Mouse (Mus musculus) mouse trophoblast stem cell (cell line): Measurements from ENCODE around the gene Bri3.

Experiments
- in situ Hi-C, 2 experiments: fragments of 300-500 bp; cut with MseI, MboI; formaldehyde crosslinking; loops; 2 replicates in 1 of 2; 3 replicates in 1 of 2; pipeline ENCODE4 v1.15.1; 2025

Bri3 gene

GRCm38 (mm10) chr5:144418456-144418855, 174.2 kb downstream of the Bri3 start:
- in situ Hi-C loops: no loop called here

GRCm38 (mm10) chr5:144420001-144420400, 175.8 kb downstream of the Bri3 start:
- in situ Hi-C loops: no loop called here

- in situ Hi-C loops: no loop called here
Measured at GRCm38 (mm10) chr5:144426697-144427096, 182.5 kb downstream of the Bri3 start.

GRCm38 (mm10) chr5:144427861-144428260, 183.6 kb downstream of the Bri3 start:
- in situ Hi-C loops: no loop called here

DNA sequence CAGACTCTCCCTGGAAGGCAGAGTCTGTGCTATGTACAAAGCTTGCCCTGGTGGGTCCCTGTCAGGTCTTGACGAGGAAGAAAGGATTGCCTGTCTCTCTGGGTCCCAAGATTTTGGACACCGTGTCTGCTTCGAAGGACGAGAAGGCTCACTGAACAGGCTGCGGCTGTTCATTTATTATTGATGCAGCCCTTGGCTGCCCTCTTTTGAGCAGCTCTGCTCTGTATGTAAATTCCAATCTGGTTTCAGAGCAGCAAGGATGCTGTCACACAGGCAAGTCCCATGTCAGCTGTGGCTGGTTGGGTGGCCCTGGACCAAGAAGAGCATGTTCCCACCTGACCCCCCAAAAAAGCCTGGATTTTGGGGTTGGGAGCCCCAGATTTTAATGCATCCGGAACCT, 187.2 kb downstream of the Bri3 start:
- in situ Hi-C loops: no loop called here

DNA sequence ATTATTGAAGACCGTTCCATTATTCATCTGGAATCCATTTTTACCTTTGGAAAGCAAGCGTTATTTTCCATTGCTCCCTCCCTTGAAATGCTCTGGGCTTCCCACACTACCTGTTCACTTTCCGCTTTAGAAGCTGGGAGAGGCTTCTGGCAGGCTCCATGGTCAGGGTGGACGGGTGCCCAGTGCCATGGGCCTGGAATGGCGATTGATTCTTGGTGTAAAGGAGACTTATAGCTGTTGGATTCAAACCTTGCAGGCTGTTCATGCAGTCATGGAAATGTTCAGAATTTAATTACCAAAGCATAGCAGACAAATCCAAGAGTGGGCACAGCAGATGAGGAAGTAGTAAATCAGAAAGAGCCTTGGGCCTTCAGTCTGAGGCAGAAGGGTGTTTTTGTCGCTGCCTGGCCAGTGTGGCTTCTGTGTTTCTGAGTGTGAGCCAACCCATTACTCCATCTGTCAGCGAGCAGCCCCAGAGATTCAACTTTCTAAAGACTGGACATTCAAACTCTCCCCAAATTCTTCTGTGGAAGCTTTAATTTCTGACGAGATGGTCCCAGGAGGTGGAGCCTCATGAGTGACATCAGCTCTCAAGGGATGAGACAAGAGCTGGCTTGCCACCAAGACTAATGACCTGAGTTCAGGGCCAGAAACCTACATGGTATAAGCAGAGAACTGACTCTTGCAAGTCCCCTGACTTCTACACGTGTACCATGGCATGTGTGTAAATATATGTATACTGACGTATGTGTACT, 195.2 kb downstream of the Bri3 start:
- in situ Hi-C loops: no loop called here

GRCm38 (mm10) chr5:144441831-144442271, 197.6 kb downstream of the Bri3 start:
- in situ Hi-C loops: no loop called here

- in situ Hi-C loops: no loop called here
Measured at GRCm38 (mm10) chr5:144446475-144447225, 202.4 kb downstream of the Bri3 start.

DNA sequence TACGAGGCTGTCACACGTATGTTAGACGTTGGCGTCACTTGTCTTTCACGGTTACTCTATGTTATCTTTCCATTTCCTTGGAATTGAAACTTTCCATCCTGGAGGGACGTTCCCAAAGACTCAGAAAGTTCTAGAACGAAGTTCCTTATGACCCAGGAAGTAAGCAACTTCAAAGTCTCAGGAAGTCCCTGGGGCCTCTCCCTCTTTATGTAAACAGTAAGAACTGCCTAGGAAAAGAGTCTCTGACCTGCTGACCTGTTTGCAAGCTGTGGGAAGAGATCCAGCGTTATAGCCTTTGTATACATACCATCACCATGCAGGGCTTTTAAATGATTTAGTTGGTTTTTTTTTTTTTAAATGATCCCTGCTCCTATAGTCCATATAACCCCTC, 203.0 kb downstream of the Bri3 start:
- in situ Hi-C loops: no loop called here

GRCm38 (mm10) chr5:144447975-144448374, 203.7 kb downstream of the Bri3 start:
- in situ Hi-C loops: no loop called here

- in situ Hi-C loops: no loop called here
Measured at GRCm38 (mm10) chr5:144452776-144453455, 208.7 kb downstream of the Bri3 start.

DNA sequence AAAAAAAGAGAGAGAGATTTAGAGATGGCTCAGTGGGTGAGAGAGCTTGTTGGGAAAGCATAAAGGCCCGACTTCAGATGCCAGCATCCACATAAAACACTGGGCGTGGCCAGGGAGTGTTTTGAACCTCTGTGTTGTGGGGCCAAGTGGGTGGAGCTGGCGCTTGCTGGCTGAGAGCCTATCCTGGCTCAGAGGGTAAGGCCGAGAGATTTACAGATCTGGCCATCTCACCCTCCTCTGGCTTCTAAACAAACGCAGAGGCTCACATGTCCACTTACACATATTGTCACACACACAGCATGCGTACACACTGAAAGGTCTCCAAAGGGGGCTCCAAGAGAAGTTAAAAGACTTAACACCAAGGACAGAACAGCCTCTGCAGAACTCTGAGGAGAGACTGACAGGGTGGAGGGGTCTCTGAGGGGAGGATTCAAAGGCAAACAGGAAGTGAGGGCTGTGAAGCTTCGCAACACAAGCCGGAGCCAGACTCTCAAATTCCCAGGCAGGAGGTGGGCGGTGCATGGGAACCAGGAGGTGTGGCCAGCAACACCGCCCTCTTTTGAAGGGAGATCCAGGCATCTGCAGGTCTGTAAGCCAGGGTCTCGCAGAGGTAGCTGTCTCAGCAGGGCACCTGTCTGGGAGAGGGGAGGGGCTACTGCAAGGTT, 213.5 kb downstream of the Bri3 start:
- in situ Hi-C loops: no loop called here

DNA sequence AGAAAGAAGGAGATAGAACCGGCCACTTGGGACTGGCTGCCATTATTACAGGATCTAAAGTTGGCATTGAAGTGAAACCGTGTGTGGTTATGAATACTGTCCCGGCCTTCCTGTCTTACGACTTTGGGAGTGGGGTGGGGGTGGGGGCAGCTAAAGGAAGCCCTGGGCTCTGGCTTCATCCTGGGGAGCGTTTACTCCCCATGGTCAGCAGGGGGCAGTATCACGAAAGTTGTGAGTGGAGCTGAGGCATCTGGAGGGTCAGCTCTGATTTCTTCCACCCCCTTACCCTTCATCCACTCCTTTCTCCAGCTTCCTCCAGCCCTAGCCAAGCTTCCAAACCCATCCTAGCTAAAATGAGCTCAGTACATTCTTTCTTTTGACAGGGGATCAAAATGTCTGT, 222.8 kb downstream of the Bri3 start:
- in situ Hi-C loops: no loop called here

DNA sequence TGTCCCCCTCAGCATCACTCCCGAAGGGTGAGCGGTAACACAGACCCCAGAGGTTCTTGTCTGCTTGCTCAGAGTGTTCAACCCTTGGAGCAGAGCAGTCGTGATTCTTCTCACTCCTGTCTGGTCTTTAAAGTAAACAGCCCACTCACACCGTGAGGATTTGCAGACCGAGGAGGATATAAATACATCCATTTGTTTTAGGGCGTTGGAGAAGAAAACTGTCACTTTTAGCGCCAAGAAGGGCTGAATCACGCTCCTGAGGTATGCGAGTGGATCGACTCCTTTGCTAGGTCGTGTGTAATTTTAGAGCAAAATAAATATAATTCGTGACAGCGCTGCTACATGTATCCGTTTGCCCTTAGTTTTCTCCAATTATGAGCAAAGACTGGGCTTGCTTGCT, 228.8 kb downstream of the Bri3 start:
- in situ Hi-C loops: no loop called here

DNA sequence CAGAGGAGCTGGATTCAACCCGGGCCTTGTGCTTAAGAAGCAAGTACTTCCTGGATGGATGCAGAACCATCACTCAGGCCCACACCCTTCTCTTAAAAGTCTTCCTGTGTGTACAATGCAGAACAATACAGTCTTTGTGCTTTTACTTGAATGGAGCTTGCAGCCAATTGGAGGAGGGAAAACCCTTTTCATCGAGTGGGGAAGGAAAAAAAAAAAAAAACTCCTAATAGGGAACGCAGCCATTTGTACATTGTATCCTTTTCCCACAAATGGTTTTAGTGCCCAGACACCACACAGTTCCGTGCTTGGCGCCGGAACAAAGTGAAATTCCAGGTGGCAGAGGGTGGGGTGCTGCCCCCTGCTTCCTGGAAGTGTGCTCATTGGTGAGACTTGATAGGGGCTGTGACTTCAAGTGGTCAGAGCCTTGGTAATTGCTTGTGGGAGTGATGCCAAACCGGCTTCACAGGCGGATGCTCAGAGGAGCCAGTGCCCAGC, 235.5 kb downstream of the Bri3 start:
- in situ Hi-C loops: no loop called here

DNA sequence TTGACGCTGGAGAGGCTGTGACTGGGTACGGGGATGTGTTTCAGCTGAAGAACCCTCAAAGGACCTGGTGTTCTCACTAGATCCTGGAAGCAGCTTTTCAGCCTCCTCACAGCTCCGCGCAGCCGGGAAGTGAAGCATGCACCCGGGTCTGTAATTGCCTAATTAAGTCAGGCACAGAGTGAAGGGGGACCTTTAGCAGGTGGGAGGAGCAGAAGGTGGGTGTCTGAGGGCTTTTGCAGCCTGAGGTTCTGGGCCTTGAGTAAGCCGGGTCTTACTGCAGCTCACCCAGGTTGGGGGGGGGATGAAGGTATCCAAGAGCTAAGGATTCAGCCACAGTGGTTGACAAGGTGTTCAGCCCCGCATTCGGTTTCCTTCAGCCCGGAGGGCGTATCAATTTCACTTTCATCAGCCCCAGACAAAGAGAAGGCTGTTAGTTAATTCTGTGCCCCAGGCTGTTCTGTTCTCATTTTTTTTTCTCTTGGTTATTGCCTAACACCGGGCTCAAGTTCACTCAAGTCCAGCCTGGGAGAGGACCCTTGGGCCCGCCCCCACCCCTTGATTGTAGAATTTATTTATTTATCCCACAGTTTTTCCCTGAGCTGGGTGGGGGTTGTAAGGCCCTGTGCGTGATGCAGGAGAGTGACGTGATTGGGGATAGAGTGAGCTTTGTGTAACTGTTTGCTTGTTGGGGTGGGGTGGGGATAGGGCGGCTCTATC, 239.6 kb downstream of the Bri3 start:
- in situ Hi-C loops: no loop called here

GRCm38 (mm10) chr5:144491308-144491707, 247.1 kb downstream of the Bri3 start:
- in situ Hi-C loops: no loop called here
